Mouse (Mus musculus): ENCODE measurements around the gene Odaph. TPM values are rescaled to one million over a fixed set of nuclear protein-coding genes. Genes with fewer than 3 reads are reported as not detected.

Odaph gene
- polyA plus RNA-seq, 1 experiment from 2014 or later = not detected

Other genes starting within 250 kb of the Odaph start
- gene Rchy1, start 24.4 kb upstream of the Odaph start, polyA plus RNA-seq (2016; fragmentation: Nextera tagmentation; extraction: Ambion mirVana) = 76.8 and 78.0 TPM in 2 replicates
- 0.91 and 1.0 TPM in 2 replicates for gene Cdkl2, start 56.4 kb downstream of the Odaph start, polyA plus RNA-seq (2016; fragmentation: Nextera tagmentation; extraction: Ambion mirVana)
- gene G3bp2, start 96.2 kb downstream of the Odaph start, polyA plus RNA-seq (2016; fragmentation: Nextera tagmentation; extraction: Ambion mirVana) = 218 and 225 TPM in 2 replicates
- gene Uso1, start 150.5 kb downstream of the Odaph start, polyA plus RNA-seq (2016; fragmentation: Nextera tagmentation; extraction: Ambion mirVana) = 45.7 and 49.3 TPM in 2 replicates
- not detected in 2 replicates for gene U90926, start 227.9 kb downstream of the Odaph start, polyA plus RNA-seq (2016; fragmentation: Nextera tagmentation; extraction: Ambion mirVana)

Measured in embryonic facial prominence, embryonic 12.5 days (tissue).